Mouse (Mus musculus) liver, adult 2 months (tissue): ENCODE data around the gene Ugdh. TPM values are rescaled to one million over a fixed set of nuclear protein-coding genes. Genes with fewer than 3 reads are reported as not detected.

ENCODE experiments used
- DNase-seq: peaks from one replicate; pipeline ENCODE4 v3.0.0-alpha.2; 2011; ENCODE audit warnings: low read depth, low spot score; ENCODE audit errors: extremely low read depth
- H3K27ac ChIP-seq: fragments of 200-500 bp; replicated peaks from 2 replicates; pipeline ENCODE4 v1.5.1; 2012; ENCODE audit warnings: low read depth, mild to moderate bottlenecking, control low read depth, inconsistent platforms, low read length; ENCODE audit not compliant: insufficient read depth
- H3K27me3 ChIP-seq: fragments of 200-500 bp; 2 replicates; pipeline ENCODE4 v1.6.1; 2012; ENCODE audit warnings: mild to moderate bottlenecking, moderate library complexity, low read length, inconsistent platforms; ENCODE audit not compliant: control insufficient read depth, insufficient read depth
- H3K36me3 ChIP-seq: fragments of 200-500 bp; 2 replicates; pipeline ENCODE4 v1.6.1; 2012; ENCODE audit warnings: low read length, inconsistent platforms; ENCODE audit not compliant: control insufficient read depth, insufficient read depth
- H3K4me1 ChIP-seq: fragments of 200-500 bp; 2 replicates; pipeline ENCODE4 v1.6.1; 2011; ENCODE audit warnings: low read length; ENCODE audit not compliant: control insufficient read depth, insufficient read depth
- H3K4me3 ChIP-seq: fragments of 200-500 bp; 2 replicates; pipeline ENCODE4 v1.5.1; 2011; ENCODE audit warnings: low read depth, mild to moderate bottlenecking, control low read depth, low read length, moderate library complexity; ENCODE audit not compliant: insufficient read depth
- H3K79me2 ChIP-seq: fragments of 200-500 bp; 2 replicates; pipeline ENCODE4 v1.6.1; 2012; ENCODE audit warnings: inconsistent platforms, mild to moderate bottlenecking, low read length, moderate library complexity; ENCODE audit not compliant: control insufficient read depth, insufficient read depth
- H3K9ac ChIP-seq: fragments of 200-500 bp; 2 replicates; pipeline ENCODE4 v1.6.1; 2012; ENCODE audit warnings: low read depth, mild to moderate bottlenecking, control low read depth, inconsistent platforms, low read length
- CTCF ChIP-seq: fragments of 200-500 bp; IDR thresholded peaks from 2 replicates; pipeline ENCODE4 v1.5.1; 2011; ENCODE audit warnings: low read depth, low read length, control low read depth
- POLR2A ChIP-seq: fragments of 200-500 bp; IDR thresholded peaks from 2 replicates; pipeline ENCODE4 v1.6.1; 2011; ENCODE audit warnings: low read length, control low read depth; ENCODE audit not compliant: insufficient read depth; ENCODE audit errors: extremely low read depth
- WGBS: fragments of 180-500 bp; shearing (Covaris S2); methylation state at CpG from one replicate; pipeline ENCODE4 v1.1.7; 2018; 5-methylcytosine and 5-hydroxymethylcytosine counted together
- polyA plus RNA-seq: library from polyadenylated mRNA; depleted of rRNA; stranded (reverse); fragments of >200 nt; gene quantifications from 2 replicates; pipeline ENCODE4 v1.2.3, GENCODE M21; 2012; rRNA removed
- total RNA-seq: library from RNA; depleted of rRNA; stranded (reverse); fragments of >200 nt; gene quantifications from 2 replicates; pipeline ENCODE4 v1.2.3, GENCODE M21; 2014; rRNA removed

The Ugdh gene
- total and polyA plus RNA-seq, 2 experiments = 43.7 to 118 TPM

DNA sequence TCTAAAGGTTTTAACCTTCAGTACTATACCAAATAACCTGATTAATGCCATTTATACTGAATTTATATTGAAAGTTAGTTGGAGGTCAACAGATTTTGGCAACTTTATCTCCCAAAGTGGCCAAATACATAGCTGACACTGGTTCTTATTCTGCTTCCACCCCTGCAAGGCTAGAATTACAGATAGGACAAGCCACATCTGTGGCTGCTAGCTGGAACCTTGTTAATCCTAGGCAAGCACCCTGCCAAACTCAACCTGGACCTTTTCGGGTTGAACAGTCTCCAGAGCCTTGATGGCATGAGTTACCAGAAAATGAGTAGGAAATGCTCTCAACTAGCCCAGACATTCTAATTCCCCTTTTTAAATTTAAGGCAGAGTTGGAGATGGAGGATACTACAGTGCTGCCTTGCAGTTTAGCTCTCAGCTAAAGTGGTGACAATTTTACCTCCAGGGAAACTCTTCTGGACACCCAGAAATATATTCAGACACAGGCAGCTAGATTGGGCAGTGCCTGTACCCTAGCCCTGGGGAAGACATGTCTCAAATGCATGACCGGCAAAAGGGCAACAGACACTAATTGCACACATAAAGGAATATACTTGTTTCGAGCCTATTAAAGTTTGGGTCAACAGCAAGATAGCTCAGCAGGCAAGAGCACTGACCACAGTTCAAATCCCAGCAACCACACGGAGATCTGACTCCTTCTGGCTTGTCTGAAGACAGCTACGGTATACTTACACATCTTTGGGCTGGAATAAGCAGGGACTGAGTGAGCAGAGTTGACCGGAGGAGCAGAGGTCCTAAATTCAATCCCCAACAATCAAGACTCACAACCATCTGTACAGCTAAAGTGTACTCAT lies 48.5 kb downstream of the Ugdh start:
- no peak overlapping the region for H3K27ac ChIP-seq

DNA sequence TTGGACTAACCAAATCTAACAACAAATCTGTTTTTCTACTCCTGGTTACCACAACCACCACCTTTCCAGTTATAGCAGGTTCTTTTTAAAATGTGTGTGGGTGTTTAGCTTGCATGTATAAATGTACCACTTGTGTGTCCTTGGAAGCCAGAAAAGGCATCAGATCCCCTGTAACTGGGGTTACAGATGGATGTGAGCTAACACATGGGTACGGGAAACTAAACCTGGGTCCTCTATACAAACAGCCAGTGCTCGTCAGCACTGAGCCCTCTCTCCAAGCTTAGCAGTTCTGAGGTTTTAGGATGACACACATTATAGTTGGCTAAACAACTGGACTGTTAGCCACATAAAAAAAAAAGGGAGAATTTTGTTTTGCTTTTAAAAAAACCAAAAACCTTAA lies 50.0 kb downstream of the Ugdh start:
- 87% methylated on average over 2 of the region's 2 CpGs for WGBS
- TF ChIP-seq CTCF = no peak
- no peak for TF ChIP-seq POLR2A

More for the DNA sequence above, 48.5 kb downstream of the Ugdh start:
- TF ChIP-seq POLR2A = no peak
- no peak for TF ChIP-seq CTCF
- Histone ChIP-seq H3K27me3 (no peaks in the 10 kb centered on the region), H3K36me3 (peaks cover 34% of the 10 kb centered on the region), H3K4me1 (peaks cover 8% of the 10 kb centered on the region), H3K9ac (no peak overlapping the region), H3K79me2 (peaks cover 7% of the 10 kb centered on the region; the same call in 1 of the 2 replicates), H3K4me3 (no peak overlapping the region)
- WGBS = 64% methylated on average over 6 of the region's 6 CpGs
- DNase-seq = no peak

DNA sequence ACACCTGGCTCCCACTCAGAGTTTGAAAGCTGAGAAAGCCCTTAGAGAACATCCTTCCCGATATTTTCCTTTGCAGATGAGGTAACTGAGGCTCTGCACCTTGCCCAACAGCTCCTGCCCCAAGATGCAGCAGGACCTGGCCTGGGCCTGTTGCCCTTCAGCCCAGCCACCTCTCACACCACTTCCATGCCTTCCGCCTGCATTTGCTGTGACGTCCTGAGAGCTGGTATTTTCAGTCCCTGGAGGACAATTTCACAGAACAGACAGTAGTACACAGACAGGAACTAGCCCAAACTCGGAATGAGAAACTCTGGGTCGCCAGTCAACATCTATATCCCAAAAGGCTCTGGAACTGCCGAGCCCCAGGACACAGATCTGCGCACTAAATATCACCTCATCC lies 61.0 kb downstream of the Ugdh start:
- no peak for TF ChIP-seq POLR2A
- TF ChIP-seq CTCF = no peak
- Histone ChIP-seq H3K27me3 (no peaks in the 10 kb centered on the region), H3K36me3 (no peaks in the 10 kb centered on the region), H3K27ac (no peak overlapping the region), H3K4me1 (peaks cover 5% of the 10 kb centered on the region), H3K4me3 (no peak overlapping the region), H3K9ac (no peak overlapping the region), H3K79me2 (peaks cover 9% of the 10 kb centered on the region; the same call in 1 of the 2 replicates)
- DNase-seq = no peak
- 86% methylated on average over 7 of the region's 7 CpGs for WGBS

More for the DNA sequence above, 50.0 kb downstream of the Ugdh start:
- no peak for DNase-seq
- no peak overlapping the region for H3K4me3 ChIP-seq
- peaks cover 8% of the 10 kb centered on the region for H3K4me1 ChIP-seq
- H3K36me3 ChIP-seq = peaks cover 34% of the 10 kb centered on the region
- H3K27me3 ChIP-seq = no peaks in the 10 kb centered on the region
- no peak overlapping the region for H3K9ac ChIP-seq
- H3K79me2 ChIP-seq = peaks cover 3% of the 10 kb centered on the region; the same call in 1 of the 2 replicates
- no peak overlapping the region for H3K27ac ChIP-seq

DNA sequence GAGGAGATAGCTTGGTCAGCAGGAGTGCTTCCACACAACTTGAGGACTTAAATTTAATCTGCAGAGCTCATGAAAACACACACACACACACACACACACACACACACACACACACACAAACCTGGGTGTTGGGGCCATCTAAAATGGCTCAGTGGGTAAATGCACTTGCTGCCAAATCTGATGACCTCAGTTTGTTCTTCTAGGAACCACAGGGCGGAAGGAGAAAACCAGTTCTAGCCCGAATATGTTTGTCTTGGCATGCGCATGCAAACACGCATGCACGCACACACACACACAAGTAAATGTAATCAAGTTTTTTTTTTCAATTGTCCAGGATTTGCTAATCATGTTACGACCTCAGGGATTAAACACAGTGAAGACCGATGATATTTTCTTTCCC lies 64.2 kb downstream of the Ugdh start:
- H3K79me2 ChIP-seq = peaks cover 17% of the 10 kb centered on the region; the same call in 1 of the 2 replicates
- H3K4me1 ChIP-seq = peaks cover 11% of the 10 kb centered on the region
- H3K27me3 ChIP-seq = no peaks in the 10 kb centered on the region
- peak; percentile 85 for DNase-seq
- H3K9ac ChIP-seq = no peak overlapping the region
- TF ChIP-seq POLR2A (no peak), CTCF (no peak)
- no peaks in the 10 kb centered on the region for H3K36me3 ChIP-seq
- 30% methylated on average over 7 of the region's 7 CpGs for WGBS
- H3K4me3 ChIP-seq = no peak overlapping the region
- H3K27ac ChIP-seq = no peak overlapping the region

DNA sequence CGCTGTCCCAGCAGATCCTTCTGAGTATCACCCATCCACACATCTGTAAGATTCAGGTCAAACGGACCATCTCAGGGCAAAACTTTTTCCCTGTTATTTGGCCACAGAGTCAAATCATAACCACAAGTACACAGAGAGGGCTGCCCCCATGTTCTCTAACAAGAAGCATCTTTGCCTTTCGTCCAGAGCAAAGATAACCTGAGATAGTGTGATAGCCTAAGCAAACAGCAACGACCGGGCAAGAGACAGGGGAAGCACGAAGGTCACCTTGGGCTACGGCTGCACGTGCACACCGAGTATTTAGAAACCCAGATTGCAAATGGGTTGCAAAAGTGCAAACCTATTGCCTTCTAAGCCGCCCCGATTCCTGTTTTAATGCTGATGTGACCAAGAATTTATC lies 67.9 kb downstream of the Ugdh start:
- peaks cover 25% of the 10 kb centered on the region; the same call in 1 of the 2 replicates for H3K79me2 ChIP-seq
- no peak overlapping the region for H3K9ac ChIP-seq
- H3K27ac ChIP-seq = no peak overlapping the region
- no peak overlapping the region for H3K4me3 ChIP-seq
- peak; percentile 91 for DNase-seq
- H3K36me3 ChIP-seq = no peaks in the 10 kb centered on the region
- no peaks in the 10 kb centered on the region for H3K27me3 ChIP-seq
- 19% methylated on average over 11 of the region's 11 CpGs for WGBS
- TF ChIP-seq POLR2A = no peak
- H3K4me1 ChIP-seq = peaks cover 16% of the 10 kb centered on the region

Other genes with a start within 250 kb of the Ugdh start
- gene Wdr19, start 236.3 kb downstream of the Ugdh start, total RNA-seq = 2.1 and 2.8 TPM in 2 replicates
- gene Wdr19, start 236.3 kb downstream of the Ugdh start, polyA plus RNA-seq = 0.57 and 1.0 TPM in 2 replicates
- 16.5 and 19.3 TPM in 2 replicates for gene Rfc1, start 100.3 kb downstream of the Ugdh start, total RNA-seq
- gene Rfc1, start 100.3 kb downstream of the Ugdh start, polyA plus RNA-seq = 3.7 and 4.6 TPM in 2 replicates
- gene Klb, start 87.6 kb downstream of the Ugdh start, total RNA-seq = 40.2 and 49.9 TPM in 2 replicates
- gene Klb, start 87.6 kb downstream of the Ugdh start, polyA plus RNA-seq = 16.7 and 17.7 TPM in 2 replicates
- gene Rpl9, start 44.5 kb downstream of the Ugdh start, total RNA-seq = 423 and 451 TPM in 2 replicates
- 91.1 and 95.8 TPM in 2 replicates for gene Rpl9, start 44.5 kb downstream of the Ugdh start, polyA plus RNA-seq
- gene Lias, start 44.5 kb downstream of the Ugdh start, total RNA-seq = 25.0 and 30.8 TPM in 2 replicates
- 11.1 and 13.3 TPM in 2 replicates for gene Lias, start 44.5 kb downstream of the Ugdh start, polyA plus RNA-seq
- gene Gm43552, start 56.9 kb upstream of the Ugdh start, total RNA-seq = not detected in 2 replicates
- gene Gm43552, start 56.9 kb upstream of the Ugdh start, polyA plus RNA-seq = 14.5 and 16.3 TPM in 2 replicates
- gene Smim14, start 101.2 kb upstream of the Ugdh start, total RNA-seq = 60.5 and 66.9 TPM in 2 replicates
- 66.6 and 72.3 TPM in 2 replicates for gene Smim14, start 101.2 kb upstream of the Ugdh start, polyA plus RNA-seq
- gene Ube2k, start 101.3 kb upstream of the Ugdh start, total RNA-seq = 14.0 and 16.2 TPM in 2 replicates
- 19.0 and 20.7 TPM in 2 replicates for gene Ube2k, start 101.3 kb upstream of the Ugdh start, polyA plus RNA-seq